Mouse (Mus musculus) brain, embryonic 14.5 days (tissue): ENCODE data around the gene Pak1ip1.
"Not testable (repeated sequence)": the region's sequence is repeated elsewhere in the genome, so short reads cannot be mapped to it uniquely, and the experiment has no call there.

Experiments
- CTCF ChIP-seq: fragments of 200-500 bp; IDR thresholded peaks from 2 replicates; pipeline ENCODE4 v1.5.1; 2012; ENCODE audit warnings: inconsistent platforms, mild to moderate bottlenecking, moderate library complexity, borderline replicate concordance; ENCODE audit not compliant: insufficient read depth, insufficient read length; ENCODE audit errors: extremely low read depth
- POLR2A ChIP-seq: fragments of 200-500 bp; IDR thresholded peaks from 2 replicates; pipeline ENCODE4 v1.6.1; 2012; ENCODE audit warnings: mild to moderate bottlenecking, inconsistent platforms, borderline replicate concordance; ENCODE audit not compliant: poor library complexity, insufficient read depth, insufficient read length, severe bottlenecking; ENCODE audit errors: extremely low read depth

GRCm38 (mm10) chr13:40987608-40988303, 13.1 kb upstream of the Pak1ip1 start:
- not testable (repeated sequence) for TF ChIP-seq CTCF, POLR2A
